Mouse (Mus musculus) liver, adult 2 months (tissue): ENCODE data around the gene Rrp9. TPM values are rescaled to one million over a fixed set of nuclear protein-coding genes. Genes with fewer than 3 reads are reported as not detected.

Experiments used
- DNase-seq: peaks from one replicate; pipeline ENCODE4 v3.0.0-alpha.2; 2011; ENCODE audit warnings: low read depth, low spot score; ENCODE audit errors: extremely low read depth
- H3K27ac ChIP-seq: fragments of 200-500 bp; replicated peaks from 2 replicates; pipeline ENCODE4 v1.5.1; 2012; ENCODE audit warnings: low read depth, mild to moderate bottlenecking, control low read depth, inconsistent platforms, low read length; ENCODE audit not compliant: insufficient read depth
- H3K27me3 ChIP-seq: fragments of 200-500 bp; 2 replicates; pipeline ENCODE4 v1.6.1; 2012; ENCODE audit warnings: mild to moderate bottlenecking, moderate library complexity, low read length, inconsistent platforms; ENCODE audit not compliant: control insufficient read depth, insufficient read depth
- H3K36me3 ChIP-seq: fragments of 200-500 bp; 2 replicates; pipeline ENCODE4 v1.6.1; 2012; ENCODE audit warnings: low read length, inconsistent platforms; ENCODE audit not compliant: control insufficient read depth, insufficient read depth
- H3K4me1 ChIP-seq: fragments of 200-500 bp; 2 replicates; pipeline ENCODE4 v1.6.1; 2011; ENCODE audit warnings: low read length; ENCODE audit not compliant: control insufficient read depth, insufficient read depth
- H3K4me3 ChIP-seq: fragments of 200-500 bp; 2 replicates; pipeline ENCODE4 v1.5.1; 2011; ENCODE audit warnings: low read depth, mild to moderate bottlenecking, control low read depth, low read length, moderate library complexity; ENCODE audit not compliant: insufficient read depth
- H3K79me2 ChIP-seq: fragments of 200-500 bp; 2 replicates; pipeline ENCODE4 v1.6.1; 2012; ENCODE audit warnings: inconsistent platforms, mild to moderate bottlenecking, low read length, moderate library complexity; ENCODE audit not compliant: control insufficient read depth, insufficient read depth
- H3K9ac ChIP-seq: fragments of 200-500 bp; 2 replicates; pipeline ENCODE4 v1.6.1; 2012; ENCODE audit warnings: low read depth, mild to moderate bottlenecking, control low read depth, inconsistent platforms, low read length
- CTCF ChIP-seq: fragments of 200-500 bp; IDR thresholded peaks from 2 replicates; pipeline ENCODE4 v1.5.1; 2011; ENCODE audit warnings: low read depth, low read length, control low read depth
- POLR2A ChIP-seq: fragments of 200-500 bp; IDR thresholded peaks from 2 replicates; pipeline ENCODE4 v1.6.1; 2011; ENCODE audit warnings: low read length, control low read depth; ENCODE audit not compliant: insufficient read depth; ENCODE audit errors: extremely low read depth
- WGBS: fragments of 180-500 bp; shearing (Covaris S2); methylation state at CpG from one replicate; pipeline ENCODE4 v1.1.7; 2018; 5-methylcytosine and 5-hydroxymethylcytosine counted together
- polyA plus RNA-seq: library from polyadenylated mRNA; depleted of rRNA; stranded (reverse); fragments of >200 nt; gene quantifications from 2 replicates; pipeline ENCODE4 v1.2.3, GENCODE M21; 2012
- total RNA-seq: library from RNA; depleted of rRNA; stranded (reverse); fragments of >200 nt; gene quantifications from 2 replicates; pipeline ENCODE4 v1.2.3, GENCODE M21; 2014

Rrp9 gene
- total and polyA plus RNA-seq, 2 experiments = 7.8 to 16.0 TPM

- no peaks in the 10 kb centered on the region for H3K36me3 ChIP-seq
- H3K27me3 ChIP-seq = no peaks in the 10 kb centered on the region
- H3K4me3 ChIP-seq = peak within 1 kb of the TSS; percentile 68
- H3K9ac ChIP-seq = peak within 1 kb of the TSS; percentile 62
- H3K4me1 ChIP-seq = peaks cover 14% of the 10 kb centered on the region
- WGBS = under 1% methylated on average over 41 of the region's 41 CpGs
- peak; percentile 98 for DNase-seq
- peaks cover 3% of the 10 kb centered on the region; the same call in 1 of the 2 replicates for H3K79me2 ChIP-seq
- peak within 1 kb of the TSS; percentile 93 for H3K27ac ChIP-seq
- 0 out of 2 replicates have a peak, but pooled peaks have one; percentile 26 for TF ChIP-seq POLR2A
- peak; percentile 96 for TF ChIP-seq CTCF
Measured at GRCm38 (mm10) chr9:106476924-106477484, 1.2 kb downstream of the Rrp9 start, which contains the start of gene Parp3. TSS of gene Parp3 (minus strand) at chr9:106476949.

GRCm38 (mm10) chr9:106477649-106478048, 1.9 kb downstream of the Rrp9 start:
- Histone ChIP-seq H3K4me3 (peak overlapping the region; percentile 68), H3K36me3 (no peaks in the 10 kb centered on the region), H3K27ac (no peak overlapping the region; the same call in 1 of the 2 replicates), H3K27me3 (no peaks in the 10 kb centered on the region), H3K4me1 (peaks cover 14% of the 10 kb centered on the region), H3K79me2 (peaks cover 3% of the 10 kb centered on the region; the same call in 1 of the 2 replicates), H3K9ac (peak overlapping the region; percentile 61)
- DNase-seq = no peak
- 1% methylated on average over 16 of the region's 16 CpGs for WGBS
- TF ChIP-seq POLR2A (no peak), CTCF (no peak)

- H3K9ac ChIP-seq = no peak overlapping the region
- no peaks in the 10 kb centered on the region for H3K27me3 ChIP-seq
- H3K79me2 ChIP-seq = peaks cover 3% of the 10 kb centered on the region; the same call in 1 of the 2 replicates
- no peak for DNase-seq
- no peaks in the 10 kb centered on the region; the same call in 1 of the 2 replicates for H3K36me3 ChIP-seq
- H3K4me3 ChIP-seq = no peak overlapping the region
- peaks cover 14% of the 10 kb centered on the region for H3K4me1 ChIP-seq
- no peak for TF ChIP-seq POLR2A
- TF ChIP-seq CTCF = no peak
- no peak overlapping the region for H3K27ac ChIP-seq
- 73% methylated on average over 9 of the region's 9 CpGs for WGBS
Measured at GRCm38 (mm10) chr9:106478101-106478500, 2.3 kb downstream of the Rrp9 start.

- TF ChIP-seq POLR2A (no peak), CTCF (no peak)
- no peak overlapping the region for H3K9ac ChIP-seq
- WGBS = 88% methylated on average over 7 of the region's 7 CpGs
- H3K79me2 ChIP-seq = peaks cover 3% of the 10 kb centered on the region; the same call in 1 of the 2 replicates
- peaks cover 3% of the 10 kb centered on the region; the same call in 1 of the 2 replicates for H3K36me3 ChIP-seq
- peaks cover 12% of the 10 kb centered on the region for H3K4me1 ChIP-seq
- H3K27me3 ChIP-seq = no peaks in the 10 kb centered on the region
- no peak for DNase-seq
- no peak overlapping the region for H3K27ac ChIP-seq
- no peak overlapping the region for H3K4me3 ChIP-seq
Measured at GRCm38 (mm10) chr9:106480541-106480940, 4.8 kb downstream of the Rrp9 start.

- no peaks in the 10 kb centered on the region for H3K27me3 ChIP-seq
- H3K79me2 ChIP-seq = peaks cover 3% of the 10 kb centered on the region; the same call in 1 of the 2 replicates
- peaks cover 7% of the 10 kb centered on the region for H3K4me1 ChIP-seq
- H3K27ac ChIP-seq = no peak overlapping the region
- 95% methylated on average over 15 of the region's 15 CpGs for WGBS
- H3K4me3 ChIP-seq = no peak overlapping the region
- no peak overlapping the region for H3K9ac ChIP-seq
- peaks cover 3% of the 10 kb centered on the region; the same call in 1 of the 2 replicates for H3K36me3 ChIP-seq
- DNase-seq = no peak
- no peak for TF ChIP-seq CTCF
- TF ChIP-seq POLR2A = no peak
Measured at GRCm38 (mm10) chr9:106481075-106481474, 5.3 kb downstream of the Rrp9 start.

DNA sequence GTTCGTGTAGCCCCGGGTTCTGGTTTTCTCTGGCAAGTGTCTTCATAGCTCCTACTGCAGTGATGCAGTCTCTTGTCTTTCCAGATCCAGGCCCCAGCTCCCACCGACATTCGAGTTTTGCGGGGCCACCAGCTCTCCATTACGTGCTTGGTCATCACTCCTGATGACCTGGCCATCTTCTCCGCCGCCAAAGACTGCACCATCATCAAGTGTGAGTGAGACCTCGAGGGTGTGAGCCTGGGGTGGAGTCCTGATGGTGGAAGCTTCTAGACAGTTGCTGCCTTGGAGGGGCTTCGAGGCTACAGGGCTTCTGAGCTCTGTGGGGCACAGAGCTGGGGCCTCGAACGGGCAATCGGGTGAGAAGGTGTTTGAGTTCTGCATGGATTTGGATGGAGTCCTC, 5.9 kb downstream of the Rrp9 start:
- no peak overlapping the region for H3K4me3 ChIP-seq
- H3K9ac ChIP-seq = no peak overlapping the region
- no peak for TF ChIP-seq POLR2A
- TF ChIP-seq CTCF = no peak
- 91% methylated on average over 13 of the region's 13 CpGs for WGBS
- peaks cover 3% of the 10 kb centered on the region; the same call in 1 of the 2 replicates for H3K36me3 ChIP-seq
- DNase-seq = no peak
- H3K79me2 ChIP-seq = peaks cover 3% of the 10 kb centered on the region; the same call in 1 of the 2 replicates
- no peak overlapping the region for H3K27ac ChIP-seq
- H3K4me1 ChIP-seq = peaks cover 6% of the 10 kb centered on the region
- no peaks in the 10 kb centered on the region for H3K27me3 ChIP-seq
